Mouse (Mus musculus): Measurements from ENCODE around the gene 8030474K03Rik.
"Not testable (repeated sequence)": the region's sequence is repeated elsewhere in the genome, so short reads cannot be mapped to it uniquely, and the experiment has no call there.

The 8030474K03Rik gene

DNA sequence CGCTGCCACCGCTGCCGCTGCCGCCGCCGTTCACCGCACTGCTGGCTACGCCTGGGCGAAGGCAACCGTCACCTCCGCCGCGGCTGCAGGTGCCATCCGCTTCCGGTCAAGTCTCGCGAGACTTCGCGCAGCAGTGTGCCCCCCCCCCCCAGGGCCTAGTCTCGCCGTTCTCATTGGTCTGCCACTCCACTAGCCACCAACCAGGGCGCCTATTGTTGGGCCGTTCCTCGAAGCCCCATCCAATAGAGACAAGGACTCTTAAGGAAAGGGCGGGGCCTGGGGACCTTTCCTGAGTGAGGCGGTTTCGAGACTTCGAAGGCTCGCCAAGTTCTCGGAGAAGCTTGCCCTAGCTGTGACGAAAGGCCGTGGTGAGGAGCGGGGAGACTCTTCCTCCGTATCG lies at the start of gene 8030474K03Rik, which contains the start of gene Gm4779:
TSS of gene 8030474K03Rik (plus strand) at position 315 of the 400 bp plus-strand sequence.
TSS of gene Gm4779 (minus strand) at position 82 of the 400 bp plus-strand sequence.
- no peak for DNase-seq (ENCODE audit: low read depth, low spot score)

DNA sequence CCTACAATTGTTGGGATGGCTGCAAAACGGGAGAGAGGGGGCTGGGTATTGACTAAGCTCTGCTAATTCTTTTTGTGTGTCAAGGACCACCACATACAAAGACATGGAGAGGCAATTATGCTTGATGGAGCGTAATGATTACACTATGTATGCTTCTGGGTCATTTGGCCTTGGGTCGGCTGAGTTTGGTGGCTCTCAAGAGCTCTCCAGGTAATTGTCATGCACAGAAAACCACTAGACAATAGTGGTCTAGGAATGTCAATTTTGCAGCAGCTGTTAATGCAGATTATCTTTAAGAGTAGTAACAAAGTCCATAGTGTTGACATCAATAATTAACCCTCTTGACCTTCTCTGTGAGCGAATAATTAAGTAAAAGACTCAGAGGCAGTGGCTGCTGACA lies 44.3 kb upstream of the 8030474K03Rik start:
- DNase-seq (ENCODE audit: low read depth, low spot score) = no peak

DNA sequence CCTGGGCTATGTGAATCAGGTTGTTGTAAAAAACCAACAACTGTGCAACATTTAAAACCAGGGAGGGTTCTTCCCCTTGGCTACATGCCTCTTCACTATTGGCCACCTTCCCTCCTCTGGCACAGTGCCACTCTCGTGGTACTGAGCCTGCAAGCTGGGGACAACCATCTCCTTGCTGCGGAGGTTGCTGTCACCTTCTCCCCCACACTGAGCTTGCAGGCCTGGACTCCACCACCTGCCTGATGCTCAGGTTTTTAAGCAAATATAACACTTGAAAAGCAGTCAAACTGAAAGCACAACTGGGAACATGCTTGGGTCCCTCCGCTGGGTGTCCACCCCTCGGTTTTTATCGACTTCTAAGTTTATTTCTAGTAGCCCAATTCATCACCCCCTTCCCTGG lies 40.0 kb upstream of the 8030474K03Rik start:
- no peak for DNase-seq (ENCODE audit: low read depth, low spot score)

GRCm38 (mm10) chrX:101764621-101765020 lies 29.8 kb upstream of the 8030474K03Rik start:
- no peak for DNase-seq (ENCODE audit: low read depth, low spot score)

DNA sequence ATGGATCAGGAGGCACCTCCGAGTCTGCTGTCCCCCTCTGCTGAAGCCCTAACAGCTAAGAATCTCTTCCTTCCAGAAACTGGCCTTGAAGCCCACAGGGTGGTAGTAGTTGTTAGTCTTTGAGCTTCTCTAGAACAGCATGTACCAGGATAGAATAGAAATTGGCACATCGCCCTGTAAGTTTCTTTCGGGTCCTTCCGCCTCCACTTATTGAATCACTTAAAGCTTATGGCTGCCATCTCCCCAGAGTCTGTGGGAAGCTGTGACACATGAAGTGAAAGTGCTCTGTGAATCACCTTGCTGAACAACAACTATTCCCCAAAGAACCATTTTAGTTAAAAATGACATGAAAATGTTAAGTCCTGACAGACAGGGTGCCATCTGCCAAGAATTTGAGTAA lies 29.3 kb upstream of the 8030474K03Rik start:
- peak; percentile 12 for DNase-seq (ENCODE audit: low read depth, low spot score)

DNA sequence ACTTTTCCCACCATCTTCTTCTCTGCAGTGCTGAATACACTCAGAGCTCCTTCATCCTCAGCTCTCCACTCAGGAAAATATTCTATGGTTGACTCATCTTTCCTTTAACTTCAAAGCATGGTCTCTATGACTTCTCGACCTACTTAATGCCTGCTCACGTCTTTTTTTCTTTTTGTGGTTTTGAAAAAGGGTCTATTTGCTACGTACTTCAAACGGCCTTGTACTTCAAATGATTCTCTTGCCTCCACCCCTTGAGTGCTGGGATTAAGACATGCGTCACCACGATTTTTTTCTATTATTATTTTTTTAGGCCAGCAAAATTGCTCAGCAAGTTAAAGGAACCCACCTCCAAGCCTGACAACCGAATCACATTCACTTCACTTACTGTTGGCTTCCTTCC lies 27.2 kb upstream of the 8030474K03Rik start:
- DNase-seq (ENCODE audit: low read depth, low spot score) = peak; percentile 3

DNA sequence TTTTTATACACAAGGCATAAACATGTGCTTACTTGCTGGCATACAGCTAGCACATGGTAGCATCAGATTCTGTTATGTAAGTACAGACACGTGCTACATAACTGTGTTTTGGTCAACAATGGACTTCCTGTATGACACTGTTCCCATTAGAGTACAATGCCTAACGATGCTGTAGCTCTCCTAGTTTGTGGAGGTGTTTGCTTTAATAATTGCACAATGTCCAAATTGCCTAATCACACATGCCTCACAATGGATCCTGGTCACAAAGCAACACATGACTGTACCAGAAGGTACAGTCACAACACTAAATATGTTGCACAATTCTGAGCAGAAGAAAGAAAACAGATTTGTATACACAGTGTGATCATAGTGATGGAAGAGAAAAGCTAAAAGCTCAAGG lies 25.0 kb upstream of the 8030474K03Rik start:
- DNase-seq (ENCODE audit: low read depth, low spot score) = no peak

GRCm38 (mm10) chrX:101770307-101770706 lies 24.1 kb upstream of the 8030474K03Rik start:
- no peak for DNase-seq (ENCODE audit: low read depth, low spot score)

GRCm38 (mm10) chrX:101772035-101772434 lies 22.4 kb upstream of the 8030474K03Rik start:
- peak; percentile 69 for DNase-seq (ENCODE audit: low read depth, low spot score)

GRCm38 (mm10) chrX:101791551-101791950 lies 2.9 kb upstream of the 8030474K03Rik start:
- peak; percentile 67 for DNase-seq (ENCODE audit: low read depth, low spot score)

GRCm38 (mm10) chrX:101805512-101805911 lies 11.1 kb downstream of the 8030474K03Rik start:
- DNase-seq (ENCODE audit: low read depth, low spot score) = peak; percentile 72

DNA sequence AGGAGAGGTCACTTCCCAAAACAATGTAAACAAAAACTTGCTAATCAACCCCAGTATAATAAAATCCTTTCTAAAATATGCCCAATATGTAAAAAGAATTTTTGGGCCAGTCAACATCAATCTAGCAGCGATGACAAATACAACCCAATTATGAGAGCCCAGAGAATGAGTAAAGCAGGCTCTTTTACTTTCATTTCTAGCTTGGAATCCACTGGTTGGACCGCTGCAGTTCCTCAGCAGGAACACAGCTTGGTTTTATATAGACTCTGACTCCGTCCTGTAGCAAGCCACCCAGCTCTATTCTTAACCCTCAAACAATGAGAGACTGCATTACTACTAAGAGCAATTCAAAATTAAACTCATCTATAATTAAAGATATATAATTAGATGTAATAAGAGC lies 17.3 kb downstream of the 8030474K03Rik start:
- no peak for DNase-seq (ENCODE audit: low read depth, low spot score)

DNA sequence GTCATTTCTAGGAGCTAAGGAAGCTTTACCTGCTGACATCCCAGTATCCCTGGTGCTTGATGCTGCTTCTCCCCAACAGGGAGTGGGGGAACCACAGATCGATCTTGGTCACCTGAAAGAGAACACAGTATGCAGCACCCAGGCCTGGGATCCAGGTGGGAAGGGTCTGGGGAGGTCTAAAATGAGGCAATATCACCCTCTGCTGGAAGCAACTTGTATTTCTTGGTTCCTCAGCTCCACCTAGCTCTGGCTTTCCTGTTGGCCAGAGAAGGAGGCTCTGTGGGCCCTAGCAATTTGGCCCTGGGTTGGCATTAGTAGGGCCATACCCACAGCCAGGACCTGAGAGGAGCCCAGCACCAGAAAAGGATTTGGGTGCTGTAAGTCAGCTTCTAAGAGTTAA lies 24.7 kb downstream of the 8030474K03Rik start:
- DNase-seq (ENCODE audit: low read depth, low spot score) = peak; percentile 25

GRCm38 (mm10) chrX:101819980-101820379 lies 25.5 kb downstream of the 8030474K03Rik start:
- not testable (repeated sequence) for DNase-seq (ENCODE audit: low read depth, low spot score)

DNA sequence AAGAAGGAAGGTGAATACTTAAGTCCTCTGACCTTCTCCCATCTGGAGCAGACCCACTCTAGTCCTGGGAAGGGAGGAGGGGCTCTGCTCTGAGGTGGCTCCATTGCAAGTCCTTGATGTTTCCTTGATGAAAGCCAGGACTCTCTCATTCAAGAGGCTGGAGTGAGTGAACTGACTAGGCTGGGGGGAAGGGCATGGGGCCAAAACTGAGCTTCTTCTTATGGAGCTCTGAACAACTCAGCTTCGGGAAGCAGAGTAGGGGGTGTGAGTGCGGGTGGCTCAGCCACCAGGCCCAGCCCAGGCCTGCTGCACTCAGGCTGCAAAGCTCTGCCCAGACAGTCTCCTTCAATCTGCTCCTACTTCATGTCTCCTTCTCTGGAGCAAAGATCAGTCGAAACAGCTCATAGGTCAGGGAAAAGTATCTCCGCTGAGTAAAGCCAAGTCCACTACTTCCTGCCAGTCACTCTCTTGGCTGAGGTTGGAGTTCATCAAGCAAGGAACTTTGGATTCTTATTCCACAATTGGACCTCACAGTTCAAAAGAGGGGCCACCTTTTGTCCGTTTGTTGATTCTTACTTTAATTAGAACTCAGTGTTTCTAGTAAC lies 52.8 kb downstream of the 8030474K03Rik start:
- DNase-seq (ENCODE audit: low read depth, low spot score) = no peak
